Mouse (Mus musculus) olfactory bulb, adult 2 months (tissue): ENCODE results near the gene Fabp3.

ENCODE experiments used
- CTCF ChIP-seq: fragments of 200-500 bp; IDR thresholded peaks from 2 replicates; pipeline ENCODE4 v1.5.1; 2012; ENCODE audit warnings: low read depth, mild to moderate bottlenecking, low read length, moderate library complexity; ENCODE audit not compliant: insufficient read depth
- POLR2A ChIP-seq: fragments of 200-500 bp; IDR thresholded peaks from 2 replicates; pipeline ENCODE4 v1.6.1; 2012; ENCODE audit warnings: mild to moderate bottlenecking, low read depth, low read length, moderate library complexity; ENCODE audit not compliant: insufficient read depth

DNA sequence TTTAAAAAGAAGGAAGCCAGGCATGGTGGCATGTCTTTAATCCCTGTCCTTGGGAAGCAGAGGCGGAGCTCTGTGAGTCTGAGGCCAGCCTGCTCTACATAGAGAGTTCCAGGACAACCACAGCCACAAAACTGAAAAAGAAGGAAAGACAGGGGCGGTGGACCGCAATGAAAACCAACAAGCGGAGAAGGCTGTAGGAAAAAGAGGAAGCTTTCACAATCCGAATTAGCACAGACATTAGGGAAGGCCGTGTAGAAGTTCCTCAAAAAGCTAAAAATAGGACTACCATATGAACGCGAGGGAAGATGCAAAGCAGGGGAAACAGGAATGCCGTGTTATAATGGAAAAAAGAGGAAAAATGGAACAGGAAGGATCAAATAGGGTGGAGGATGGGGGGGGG, 24.6 kb upstream of the Fabp3 start:
- no peak for TF ChIP-seq POLR2A
- no peak for TF ChIP-seq CTCF
